Mouse (Mus musculus): Measurements from ENCODE around the gene Pogz. TPM values are rescaled to one million over a fixed set of nuclear protein-coding genes. Genes with fewer than 3 reads are reported as not detected.

Pogz gene
- polyA plus RNA-seq, 1 experiment from 2014 or later, result 12.7 TPM

DNA sequence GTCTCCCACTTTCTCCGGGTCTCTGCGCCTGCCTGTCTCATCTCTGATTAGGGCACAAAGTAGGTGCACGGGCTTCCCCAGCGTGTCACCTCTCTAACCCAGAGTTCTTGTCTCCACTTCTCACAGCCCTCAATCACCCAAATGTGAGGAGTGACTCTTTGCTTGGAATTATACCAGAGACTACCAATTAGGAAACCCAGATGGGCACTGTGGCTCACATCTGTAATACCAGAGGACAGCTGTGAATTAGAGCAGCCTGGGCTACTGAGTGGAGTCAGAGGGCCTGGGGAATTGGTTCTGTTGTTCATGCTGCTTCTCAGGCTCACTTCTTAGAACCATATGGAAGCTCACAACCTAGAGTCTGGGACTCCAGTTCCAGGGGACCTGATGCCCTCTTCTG is 32.4 kb upstream of the Pogz start:
- H3K36me3 ChIP-seq (ENCODE audit: control insufficient read depth, insufficient read depth, low read length), result no peaks in the 10 kb centered on the region
- DNase-seq (ENCODE audit: low spot score), result no peak
- no peak overlapping the region for H3K27ac ChIP-seq (ENCODE audit: low read depth, low read length)
- H3K9me3 ChIP-seq (ENCODE audit: control insufficient read depth, low read length), result no peaks in the 10 kb centered on the region
- H3K4me1 ChIP-seq (replicated peaks; ENCODE audit: control insufficient read depth, insufficient read depth, low read length), result no peaks in the 10 kb centered on the region
- WGBS, result 81% methylated on average over 4 of the region's 4 CpGs
- no peak overlapping the region for H3K9ac ChIP-seq (ENCODE audit: low read depth, low read length)
- no peak overlapping the region for H3K4me2 ChIP-seq
- no peak for ATAC-seq (replicated peaks; ENCODE audit: low FRiP score)
- H3K27me3 ChIP-seq (replicated peaks; ENCODE audit: control insufficient read depth, insufficient read depth, low read length), result peaks cover 3% of the 10 kb centered on the region; the same call in 1 of the 2 replicates
- no peak overlapping the region for H3K4me3 ChIP-seq (ENCODE audit: low read depth, low read length)

GRCm38 (mm10) chr3:94808296-94808695 is 29.1 kb upstream of the Pogz start:
- Histone ChIP-seq H3K4me1 (replicated peaks; ENCODE audit: control insufficient read depth, insufficient read depth, low read length) (no peaks in the 10 kb centered on the region), H3K4me2 (no peak overlapping the region), H3K36me3 (ENCODE audit: control insufficient read depth, insufficient read depth, low read length) (no peaks in the 10 kb centered on the region), H3K9ac (ENCODE audit: low read depth, low read length) (no peak overlapping the region), H3K27me3 (replicated peaks; ENCODE audit: control insufficient read depth, insufficient read depth, low read length) (peaks cover 3% of the 10 kb centered on the region; the same call in 1 of the 2 replicates), H3K9me3 (ENCODE audit: control insufficient read depth, low read length) (no peaks in the 10 kb centered on the region), H3K27ac (ENCODE audit: low read depth, low read length) (no peak overlapping the region), H3K4me3 (ENCODE audit: low read depth, low read length) (no peak overlapping the region)
- DNase-seq (ENCODE audit: low spot score) (no peak), ATAC-seq (replicated peaks; ENCODE audit: low FRiP score) (no peak)
- 79% methylated on average over 1 of the region's 1 CpGs for WGBS

DNA sequence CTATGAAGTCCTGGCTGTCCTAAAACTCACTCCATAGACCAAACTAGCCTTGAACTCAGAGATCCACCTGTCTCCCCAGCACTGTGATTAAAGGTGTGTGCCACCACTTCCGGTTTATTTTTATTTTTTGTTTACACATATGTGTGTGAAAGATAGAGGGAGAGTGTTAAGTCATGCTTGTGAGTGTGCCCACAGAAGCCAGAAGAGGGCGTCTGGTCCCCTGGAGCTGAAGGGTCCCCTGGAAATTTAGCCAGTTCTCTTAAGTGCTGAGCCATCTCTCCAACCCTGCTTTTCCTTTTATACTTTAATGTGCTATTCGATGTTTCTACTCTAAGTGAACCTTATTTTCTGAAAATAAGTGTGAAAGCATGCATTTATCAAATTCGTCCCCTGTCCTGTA is 25.7 kb upstream of the Pogz start:
- Histone ChIP-seq H3K27me3 (replicated peaks; ENCODE audit: control insufficient read depth, insufficient read depth, low read length) (no peaks in the 10 kb centered on the region), H3K9me3 (ENCODE audit: control insufficient read depth, low read length) (no peaks in the 10 kb centered on the region), H3K4me3 (ENCODE audit: low read depth, low read length) (no peak overlapping the region), H3K4me1 (replicated peaks; ENCODE audit: control insufficient read depth, insufficient read depth, low read length) (no peaks in the 10 kb centered on the region), H3K27ac (ENCODE audit: low read depth, low read length) (no peak overlapping the region), H3K4me2 (peak overlapping the region; percentile 28; the same call in 1 of the 2 replicates), H3K36me3 (ENCODE audit: control insufficient read depth, insufficient read depth, low read length) (no peaks in the 10 kb centered on the region), H3K9ac (ENCODE audit: low read depth, low read length) (no peak overlapping the region)
- peak; percentile 31; the same call in 1 of the 2 replicates for ATAC-seq (replicated peaks; ENCODE audit: low FRiP score)
- no peak for DNase-seq (ENCODE audit: low spot score)
- WGBS, result 12% methylated on average over 4 of the region's 4 CpGs

GRCm38 (mm10) chr3:94813651-94814050 is 23.7 kb upstream of the Pogz start:
- Histone ChIP-seq H3K27ac (ENCODE audit: low read depth, low read length) (no peak overlapping the region), H3K27me3 (replicated peaks; ENCODE audit: control insufficient read depth, insufficient read depth, low read length) (no peaks in the 10 kb centered on the region), H3K9ac (ENCODE audit: low read depth, low read length) (no peak overlapping the region), H3K4me3 (ENCODE audit: low read depth, low read length) (no peak overlapping the region), H3K9me3 (ENCODE audit: control insufficient read depth, low read length) (no peaks in the 10 kb centered on the region), H3K4me2 (no peak overlapping the region), H3K36me3 (ENCODE audit: control insufficient read depth, insufficient read depth, low read length) (no peaks in the 10 kb centered on the region), H3K4me1 (replicated peaks; ENCODE audit: control insufficient read depth, insufficient read depth, low read length) (no peaks in the 10 kb centered on the region)
- DNase-seq (ENCODE audit: low spot score) (no peak), ATAC-seq (replicated peaks; ENCODE audit: low FRiP score) (no peak)
- WGBS, result 82% methylated on average over 3 of the region's 3 CpGs

DNA sequence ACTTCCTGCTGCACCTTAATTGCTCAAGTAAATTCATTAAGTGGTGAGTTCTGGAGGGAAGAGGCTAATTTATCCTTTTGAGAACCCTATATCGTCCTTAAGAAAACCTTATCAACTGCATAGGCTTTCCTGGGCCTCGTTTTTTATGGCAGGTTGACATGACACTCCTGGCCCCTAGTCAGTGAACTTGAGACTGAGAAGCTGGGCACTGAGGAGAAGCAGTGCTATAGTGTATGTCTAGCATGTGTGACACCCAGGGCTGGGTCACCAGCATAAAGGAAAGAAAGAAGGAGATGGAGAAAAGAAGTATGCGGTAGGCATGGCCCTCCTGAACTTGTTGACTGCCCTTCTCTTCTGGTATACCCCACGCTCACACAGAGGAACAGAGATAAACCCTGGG is 23.3 kb upstream of the Pogz start:
- no peaks in the 10 kb centered on the region for H3K36me3 ChIP-seq (ENCODE audit: control insufficient read depth, insufficient read depth, low read length)
- WGBS, result 68% methylated on average over 4 of the region's 4 CpGs

GRCm38 (mm10) chr3:94814663-94815062 is 22.7 kb upstream of the Pogz start:
- H3K27me3 ChIP-seq (replicated peaks; ENCODE audit: control insufficient read depth, insufficient read depth, low read length), result no peaks in the 10 kb centered on the region
- no peaks in the 10 kb centered on the region for H3K9me3 ChIP-seq (ENCODE audit: control insufficient read depth, low read length)
- no peaks in the 10 kb centered on the region for H3K36me3 ChIP-seq (ENCODE audit: control insufficient read depth, insufficient read depth, low read length)
- 77% methylated on average over 4 of the region's 4 CpGs for WGBS
- no peak overlapping the region for H3K9ac ChIP-seq (ENCODE audit: low read depth, low read length)
- H3K27ac ChIP-seq (ENCODE audit: low read depth, low read length), result no peak overlapping the region
- no peaks in the 10 kb centered on the region for H3K4me1 ChIP-seq (replicated peaks; ENCODE audit: control insufficient read depth, insufficient read depth, low read length)
- no peak overlapping the region for H3K4me2 ChIP-seq
- ATAC-seq (replicated peaks; ENCODE audit: low FRiP score) (no peak), DNase-seq (ENCODE audit: low spot score) (no peak)
- no peak overlapping the region for H3K4me3 ChIP-seq (ENCODE audit: low read depth, low read length)

More for the DNA sequence above, 23.3 kb upstream of the Pogz start:
- no peaks in the 10 kb centered on the region for H3K4me1 ChIP-seq (replicated peaks; ENCODE audit: control insufficient read depth, insufficient read depth, low read length)
- ATAC-seq (replicated peaks; ENCODE audit: low FRiP score), result no peak
- no peak overlapping the region for H3K4me2 ChIP-seq
- no peaks in the 10 kb centered on the region for H3K27me3 ChIP-seq (replicated peaks; ENCODE audit: control insufficient read depth, insufficient read depth, low read length)
- no peaks in the 10 kb centered on the region for H3K9me3 ChIP-seq (ENCODE audit: control insufficient read depth, low read length)
- H3K9ac ChIP-seq (ENCODE audit: low read depth, low read length), result no peak overlapping the region
- no peak for DNase-seq (ENCODE audit: low spot score)
- no peak overlapping the region for H3K4me3 ChIP-seq (ENCODE audit: low read depth, low read length)
- no peak overlapping the region for H3K27ac ChIP-seq (ENCODE audit: low read depth, low read length)

DNA sequence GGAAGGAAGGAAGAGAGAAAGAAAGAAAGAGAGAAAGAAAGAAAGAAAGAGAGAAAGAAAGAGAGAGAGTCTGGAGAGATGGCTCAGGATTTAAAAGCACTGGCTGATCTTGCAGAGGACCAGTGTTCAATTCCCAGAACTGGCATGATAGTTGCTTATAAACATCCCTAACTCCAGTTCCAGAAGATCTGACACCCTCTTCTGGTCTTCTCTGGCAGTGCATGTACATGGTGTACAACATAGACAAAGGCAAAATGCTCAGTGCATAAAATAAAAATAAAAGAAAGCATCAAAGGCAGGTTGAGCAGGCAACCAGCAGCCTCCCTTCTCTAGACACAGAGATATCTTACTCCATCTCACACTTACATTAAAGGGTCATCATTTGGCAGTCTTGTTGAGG is 21.8 kb upstream of the Pogz start:
- ATAC-seq (replicated peaks; ENCODE audit: low FRiP score) (no peak), DNase-seq (ENCODE audit: low spot score) (no peak)
- Histone ChIP-seq H3K4me1 (replicated peaks; ENCODE audit: control insufficient read depth, insufficient read depth, low read length) (no peaks in the 10 kb centered on the region), H3K9ac (ENCODE audit: low read depth, low read length) (no peak overlapping the region), H3K27me3 (replicated peaks; ENCODE audit: control insufficient read depth, insufficient read depth, low read length) (no peaks in the 10 kb centered on the region), H3K27ac (ENCODE audit: low read depth, low read length) (no peak overlapping the region), H3K36me3 (ENCODE audit: control insufficient read depth, insufficient read depth, low read length) (no peaks in the 10 kb centered on the region), H3K4me3 (ENCODE audit: low read depth, low read length) (no peak overlapping the region), H3K4me2 (no peak overlapping the region), H3K9me3 (ENCODE audit: control insufficient read depth, low read length) (no peaks in the 10 kb centered on the region)

GRCm38 (mm10) chr3:94817731-94818130 is 19.6 kb upstream of the Pogz start:
- Histone ChIP-seq H3K27ac (ENCODE audit: low read depth, low read length) (no peak overlapping the region), H3K36me3 (ENCODE audit: control insufficient read depth, insufficient read depth, low read length) (no peaks in the 10 kb centered on the region), H3K9ac (ENCODE audit: low read depth, low read length) (no peak overlapping the region), H3K9me3 (ENCODE audit: control insufficient read depth, low read length) (no peaks in the 10 kb centered on the region), H3K27me3 (replicated peaks; ENCODE audit: control insufficient read depth, insufficient read depth, low read length) (no peaks in the 10 kb centered on the region), H3K4me2 (no peak overlapping the region), H3K4me1 (replicated peaks; ENCODE audit: control insufficient read depth, insufficient read depth, low read length) (no peaks in the 10 kb centered on the region), H3K4me3 (ENCODE audit: low read depth, low read length) (no peak overlapping the region)
- DNase-seq (ENCODE audit: low spot score) (no peak), ATAC-seq (replicated peaks; ENCODE audit: low FRiP score) (no peak)
- 83% methylated on average over 2 of the region's 2 CpGs for WGBS

DNA sequence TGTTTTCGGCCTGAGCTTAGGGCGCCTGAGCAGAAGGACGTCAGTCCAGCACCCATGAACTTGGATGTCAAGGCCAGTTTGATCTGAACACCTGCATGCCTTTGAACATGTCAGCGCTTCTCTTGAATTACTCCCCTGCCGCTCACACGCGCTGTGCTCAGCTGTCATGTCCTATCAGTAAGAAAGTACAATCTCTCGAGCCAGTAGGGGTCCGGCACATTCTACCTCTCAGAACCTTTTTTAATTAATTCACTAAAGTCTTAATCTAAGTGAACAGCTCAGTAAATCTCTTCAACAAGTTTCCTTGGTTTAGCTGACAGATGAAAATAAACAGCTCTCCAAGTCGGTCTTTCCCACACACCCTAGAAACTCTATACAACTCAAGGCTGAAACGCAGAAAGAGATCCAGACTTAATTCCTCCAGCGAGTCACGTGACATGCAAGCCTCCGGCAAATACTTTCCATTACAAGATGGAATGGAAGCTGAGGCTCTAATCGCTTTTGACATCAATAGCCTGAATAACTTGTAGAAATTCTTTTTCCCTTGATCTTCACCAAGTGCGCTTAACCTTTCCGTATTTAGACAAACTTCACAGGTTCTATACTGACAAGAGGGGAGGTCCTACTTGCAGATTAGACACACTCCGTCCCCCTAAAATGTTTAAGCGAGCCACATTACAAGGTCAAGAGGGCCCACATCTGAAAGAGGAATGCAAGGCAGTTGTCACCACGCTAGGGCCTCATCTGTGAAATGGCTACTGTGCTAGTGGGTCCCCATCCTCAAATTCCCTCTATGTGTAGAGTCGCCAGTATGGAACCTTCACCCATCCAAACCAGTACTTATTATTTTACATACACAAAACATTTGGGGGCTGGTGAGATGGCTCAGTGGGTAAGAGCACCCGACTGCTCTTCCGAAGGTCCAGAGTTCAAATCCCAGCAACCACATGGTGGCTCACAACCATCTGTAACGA is 17.6 kb upstream of the Pogz start:
- H3K4me1 ChIP-seq (replicated peaks; ENCODE audit: control insufficient read depth, insufficient read depth, low read length), result no peaks in the 10 kb centered on the region
- H3K27me3 ChIP-seq (replicated peaks; ENCODE audit: control insufficient read depth, insufficient read depth, low read length), result no peaks in the 10 kb centered on the region
- DNase-seq (ENCODE audit: low spot score) (no peak), ATAC-seq (replicated peaks; ENCODE audit: low FRiP score) (no peak)
- H3K36me3 ChIP-seq (ENCODE audit: control insufficient read depth, insufficient read depth, low read length), result no peaks in the 10 kb centered on the region
- H3K4me2 ChIP-seq, result no peak overlapping the region
- H3K9me3 ChIP-seq (ENCODE audit: control insufficient read depth, low read length), result no peaks in the 10 kb centered on the region
- no peak overlapping the region for H3K9ac ChIP-seq (ENCODE audit: low read depth, low read length)
- H3K4me3 ChIP-seq (ENCODE audit: low read depth, low read length), result no peak overlapping the region
- 73% methylated on average over 23 of the region's 24 CpGs for WGBS
- H3K27ac ChIP-seq (ENCODE audit: low read depth, low read length), result no peak overlapping the region

Data from liver, embryonic 11.5 days (tissue).